Mouse (Mus musculus): ENCODE measurements at regions not wholly inside any gene's neighbourhood (a gene's known extent, or its start where the extent isn't known, plus 50 kb on each side); places are given as distances from the start of the nearest gene placed in this dataset. TPM values are rescaled to one million over a fixed set of nuclear protein-coding genes. Genes with fewer than 3 reads are reported as not detected.

Small RNAs in the stretch of these regions (microRNA-seq; reads per million reads assigned to microRNA genes)
- gene Gm23304 = not detected

Measured in lung, embryonic 16.5 days (tissue).